Mouse (Mus musculus) lung, postnatal 25 days (tissue): ENCODE measurements around the gene Limk2.

Experiments used
- DNase-seq: peaks from one replicate; pipeline ENCODE4 v3.0.0; 2022; ENCODE audit warnings: low spot score

Gene Limk2

DNA sequence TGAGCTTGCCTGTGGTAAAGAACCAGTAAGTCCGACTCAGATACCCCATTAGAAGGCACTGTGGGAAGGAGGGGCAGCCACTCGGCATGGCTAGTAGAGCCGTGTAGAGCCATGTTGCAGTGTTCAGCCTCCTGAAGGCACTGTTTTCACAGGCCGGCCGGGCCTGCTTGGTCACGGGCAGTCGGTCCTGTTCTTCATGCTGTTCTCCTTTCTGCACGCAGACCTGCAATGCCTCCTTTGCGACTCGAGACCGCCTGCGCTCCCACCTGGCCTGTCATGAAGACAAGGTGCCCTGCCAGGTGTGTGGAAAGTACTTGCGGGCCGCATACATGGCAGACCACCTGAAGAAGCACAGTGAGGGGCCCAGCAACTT is 110.2 kb downstream of the Limk2 start:
- DNase-seq = no peak

DNA sequence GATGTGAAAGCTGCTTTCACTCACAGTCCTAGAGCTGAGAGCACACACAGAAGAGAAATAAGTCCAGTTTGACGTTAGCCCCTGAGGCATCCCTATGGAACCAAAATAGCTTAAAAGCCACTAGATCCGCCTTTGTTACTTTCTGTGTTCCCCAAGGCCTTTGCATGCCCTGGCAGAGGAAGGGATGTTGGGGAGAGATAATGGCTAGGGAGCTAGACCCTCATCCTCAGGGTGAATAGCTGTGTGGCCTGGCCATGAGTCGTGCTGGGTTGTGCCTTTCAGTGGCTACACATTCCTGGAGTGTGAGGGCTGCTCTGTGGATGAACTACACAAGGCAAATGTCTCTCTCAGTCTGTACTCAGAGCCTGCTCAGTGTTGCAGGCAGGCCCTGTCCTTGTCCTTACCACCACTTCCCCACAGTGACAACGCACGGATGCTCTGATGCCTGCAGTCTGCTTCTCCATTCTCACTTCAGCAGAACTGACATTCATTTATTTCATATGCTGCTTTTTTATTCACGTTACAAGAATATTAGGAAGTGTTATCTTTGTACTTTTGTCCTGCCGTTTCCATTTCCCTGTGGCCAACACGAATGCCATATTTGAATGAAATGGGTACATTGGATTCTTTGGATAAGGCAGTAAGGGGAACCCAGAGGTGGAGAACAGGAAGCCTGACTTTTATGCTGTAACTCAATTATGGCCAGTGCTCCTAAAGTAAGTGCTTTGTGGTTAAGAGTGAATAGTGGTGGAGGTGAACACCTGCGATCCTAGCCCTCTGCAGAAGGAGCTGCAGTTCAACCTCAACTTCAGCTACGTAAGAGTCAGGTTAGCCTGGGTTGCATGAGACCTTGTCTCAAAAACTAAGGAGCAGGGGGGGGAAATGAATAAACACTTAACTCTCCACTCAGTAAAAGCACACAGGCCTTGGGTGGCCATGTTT is 110.8 kb downstream of the Limk2 start:
- no peak for DNase-seq

DNA sequence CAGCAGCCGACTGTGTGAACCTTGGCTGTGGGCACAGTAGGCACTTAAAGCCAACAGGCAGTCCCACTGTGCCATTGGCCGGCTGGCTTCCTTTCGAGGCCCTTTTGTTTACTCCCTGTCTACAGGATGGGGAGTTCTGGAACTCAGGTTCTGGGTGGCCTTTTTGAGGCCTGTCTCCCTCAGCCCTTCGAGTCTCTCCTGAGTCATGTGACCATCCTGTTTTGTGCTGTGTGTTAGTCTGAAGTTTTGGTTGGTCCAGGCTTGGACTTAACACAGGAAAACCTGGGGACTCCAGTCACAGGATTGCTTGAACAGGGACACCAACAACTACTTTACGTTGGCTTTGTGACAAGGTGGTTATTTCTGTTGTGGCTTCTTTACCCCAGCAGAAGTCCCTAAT is 112.9 kb downstream of the Limk2 start:
- DNase-seq = no peak

DNA sequence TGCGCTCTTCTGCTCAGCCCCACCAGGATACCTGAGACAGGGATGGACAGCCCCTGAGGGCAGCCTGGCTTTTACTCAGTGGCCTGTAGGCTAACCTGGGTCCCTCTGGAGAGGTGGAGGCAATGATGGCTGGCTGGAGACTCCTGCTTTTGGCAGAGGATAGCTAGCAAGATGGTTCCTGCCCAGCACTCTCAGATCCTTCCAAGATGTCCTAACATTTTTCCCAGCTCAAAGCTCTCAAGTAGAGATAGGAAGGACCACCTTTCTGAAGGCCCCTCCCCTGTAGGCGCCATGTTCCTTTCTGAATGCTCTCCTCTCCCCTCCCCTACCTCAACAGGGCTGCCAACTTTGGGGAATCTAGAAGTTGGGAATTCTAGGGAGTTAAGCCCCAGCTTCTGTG is 114.3 kb downstream of the Limk2 start:
- no peak for DNase-seq
